Mouse (Mus musculus) lung, adult 2 months (tissue): ENCODE data around the gene Cnih3. TPM values are rescaled to one million over a fixed set of nuclear protein-coding genes. Genes with fewer than 3 reads are reported as not detected.

Experiments
- DNase-seq: peaks from one replicate; pipeline ENCODE4 v3.0.0; 2022
- H3K4me1 ChIP-seq: fragments of 200-500 bp; 2 replicates; pipeline ENCODE4 v1.6.1; 2011; ENCODE audit warnings: low read length; ENCODE audit not compliant: control insufficient read depth, insufficient read depth
- H3K4me3 ChIP-seq: fragments of 200-500 bp; replicated peaks from 2 replicates; pipeline ENCODE3; 2011; ENCODE audit warnings: low read depth, mild to moderate bottlenecking, control low read depth, low read length; ENCODE audit errors: extremely low read depth
- CTCF ChIP-seq: fragments of 200-500 bp; IDR thresholded peaks from 2 replicates; pipeline ENCODE4 v1.5.1; 2011; ENCODE audit warnings: mild to moderate bottlenecking, low read length, control low read depth; ENCODE audit not compliant: insufficient read depth
- POLR2A ChIP-seq: fragments of 200-500 bp; IDR thresholded peaks from 2 replicates; pipeline ENCODE4 v1.6.1; 2011; ENCODE audit warnings: low read depth, mild to moderate bottlenecking, control low read depth, low read length, borderline replicate concordance; ENCODE audit errors: extremely low read depth
- WGBS: fragments of 180-500 bp; shearing (Covaris S2); methylation state at CpG from one replicate; pipeline ENCODE4 v1.1.7; 2018; 5-methylcytosine and 5-hydroxymethylcytosine counted together
- polyA plus RNA-seq: library from polyadenylated mRNA; depleted of rRNA; stranded (reverse); fragments of >200 nt; gene quantifications from 2 replicates; pipeline ENCODE4 v1.2.3, GENCODE M21; 2012; rRNA removed

Gene Cnih3
- 0.25 TPM in 1 of 2 replicates, not detected in the other for polyA plus RNA-seq

DNA sequence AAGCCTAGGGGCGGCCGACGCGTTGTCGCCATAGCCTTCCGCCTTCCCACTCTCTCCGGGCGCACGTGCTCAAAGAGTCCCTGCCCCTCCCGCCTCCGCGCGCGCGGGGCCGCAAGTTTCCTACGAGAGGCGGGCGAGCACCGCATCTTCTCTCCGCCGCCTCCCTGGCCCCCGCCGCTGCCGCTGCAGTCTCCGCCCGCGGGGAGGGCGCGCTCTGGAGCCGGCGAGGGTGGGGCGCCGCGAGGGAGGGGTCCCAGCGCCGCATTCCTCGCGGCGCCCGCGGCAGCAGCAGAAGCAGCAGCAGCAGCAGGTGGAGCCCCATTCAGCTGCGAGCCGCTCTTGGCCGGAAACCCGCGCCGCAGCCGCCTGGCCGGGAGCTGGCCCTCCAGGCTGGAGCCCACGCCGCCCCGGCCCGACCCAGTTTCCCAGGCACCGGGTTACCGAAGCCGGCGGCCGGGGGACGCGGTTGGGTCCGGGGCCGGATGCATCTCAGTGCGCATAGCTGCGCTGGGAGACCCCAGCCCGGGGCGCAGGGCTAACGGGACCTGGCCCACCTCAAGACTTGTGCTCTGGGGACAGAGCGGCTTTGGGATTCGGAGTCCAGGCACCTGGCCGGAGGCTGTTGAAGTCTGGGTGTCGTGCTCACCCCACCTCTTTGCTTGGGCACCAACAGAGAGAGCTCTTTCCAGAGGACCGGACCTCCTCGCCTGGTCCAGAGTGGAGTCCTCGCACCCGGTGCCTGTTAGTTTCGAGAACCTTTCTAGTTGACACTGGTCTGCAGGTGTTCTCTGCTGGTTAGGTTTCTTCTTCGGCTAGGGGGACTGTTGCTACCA, at the start of gene Cnih3:
Gene Cnih3 (plus strand): TSS at position 262 of the 833 bp plus-strand sequence.
- under 1% methylated on average over 74 of the region's 78 CpGs for WGBS
- Histone ChIP-seq H3K4me3 (peak within 1 kb of the TSS; percentile 35), H3K4me1 (peaks cover 6% of the 10 kb centered on the region; the same call in 1 of the 2 replicates)
- DNase-seq = peak; percentile 23
- TF ChIP-seq POLR2A = no peak
- no peak for TF ChIP-seq CTCF

DNA sequence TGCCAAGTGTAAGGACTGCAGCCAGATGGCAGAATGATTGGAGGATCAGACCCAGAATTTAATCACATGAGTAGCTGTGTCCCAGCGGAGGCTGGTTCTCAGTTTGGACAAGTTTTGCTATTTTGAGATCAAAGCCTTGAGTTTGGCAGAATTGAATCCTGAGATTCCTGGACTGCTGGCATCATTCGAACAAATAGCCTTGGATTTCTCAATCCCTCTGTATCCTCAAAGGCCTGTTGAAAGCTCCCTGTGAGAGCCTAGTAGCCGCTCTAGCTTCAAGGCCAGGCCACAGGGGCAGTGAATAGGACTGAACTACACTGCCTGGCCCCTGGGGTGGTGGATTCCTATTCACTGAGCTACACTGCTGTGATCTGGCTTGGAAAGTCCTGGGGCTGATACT, 44.4 kb upstream of the Cnih3 start:
- Histone ChIP-seq H3K4me1 (no peaks in the 10 kb centered on the region), H3K4me3 (no peak overlapping the region)
- DNase-seq = no peak
- TF ChIP-seq POLR2A = no peak
- no peak for TF ChIP-seq CTCF
- WGBS = 53% methylated on average over 3 of the region's 3 CpGs

- 90% methylated on average over 5 of the region's 5 CpGs for WGBS
- TF ChIP-seq POLR2A (no peak), CTCF (no peak)
- DNase-seq = no peak
- no peaks in the 10 kb centered on the region; the same call in 1 of the 2 replicates for H3K4me1 ChIP-seq
- H3K4me3 ChIP-seq = no peak overlapping the region
These were observed 41.7 kb upstream of the Cnih3 start for GRCm38 (mm10) chr1:181310712-181311111.

GRCm38 (mm10) chr1:181312115-181313045, 40.0 kb upstream of the Cnih3 start:
- 89% methylated on average over 15 of the region's 15 CpGs for WGBS
- no peak for TF ChIP-seq CTCF
- no peak for TF ChIP-seq POLR2A
- Histone ChIP-seq H3K4me1 (peaks cover 3% of the 10 kb centered on the region; the same call in 1 of the 2 replicates), H3K4me3 (no peak overlapping the region)
- DNase-seq = no peak

DNA sequence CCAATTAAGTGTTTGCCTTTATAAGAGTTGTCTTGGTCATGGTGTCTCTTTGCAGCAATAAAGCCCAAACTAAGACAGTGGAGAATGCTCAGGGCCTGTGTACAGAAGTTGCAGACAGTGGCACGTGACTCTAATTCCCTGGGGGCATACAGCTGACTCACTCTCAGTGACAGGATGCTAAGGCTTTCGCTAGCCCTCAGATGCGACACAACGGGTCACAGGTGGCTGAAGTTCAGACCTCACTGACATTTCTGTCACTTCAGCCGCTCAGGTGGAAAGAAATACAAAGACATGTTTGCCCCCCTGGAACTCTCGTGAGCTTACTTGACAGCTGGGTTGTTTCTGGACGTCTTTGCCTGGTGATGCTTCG, 39.4 kb upstream of the Cnih3 start:
- no peak for TF ChIP-seq POLR2A
- TF ChIP-seq CTCF = no peak
- peaks cover 3% of the 10 kb centered on the region; the same call in 1 of the 2 replicates for H3K4me1 ChIP-seq
- 77% methylated on average over 8 of the region's 8 CpGs for WGBS
- DNase-seq = no peak
- no peak overlapping the region for H3K4me3 ChIP-seq

DNA sequence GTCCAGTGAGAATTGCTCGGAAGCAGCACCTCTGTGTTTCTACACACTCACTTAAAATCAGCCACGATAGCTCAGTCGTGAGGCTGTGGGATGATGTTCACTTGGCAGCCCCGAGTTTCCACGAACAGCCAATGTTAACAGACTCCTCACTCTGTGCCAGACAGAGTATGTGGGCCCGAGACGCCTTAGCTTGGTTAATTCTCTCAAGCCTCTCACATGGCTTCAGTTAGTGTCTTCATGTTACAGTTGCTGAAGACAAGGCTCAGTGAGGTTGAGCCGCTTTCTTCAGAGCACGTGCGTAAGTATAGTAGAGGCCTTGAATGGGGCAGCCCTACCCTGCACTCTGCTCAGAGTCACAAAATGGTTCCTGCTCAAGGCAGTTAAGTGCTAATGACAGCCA, 38.1 kb upstream of the Cnih3 start:
- Histone ChIP-seq H3K4me3 (no peak overlapping the region), H3K4me1 (peaks cover 3% of the 10 kb centered on the region; the same call in 1 of the 2 replicates)
- DNase-seq = no peak
- WGBS = 86% methylated on average over 10 of the region's 10 CpGs
- no peak for TF ChIP-seq CTCF
- no peak for TF ChIP-seq POLR2A

DNA sequence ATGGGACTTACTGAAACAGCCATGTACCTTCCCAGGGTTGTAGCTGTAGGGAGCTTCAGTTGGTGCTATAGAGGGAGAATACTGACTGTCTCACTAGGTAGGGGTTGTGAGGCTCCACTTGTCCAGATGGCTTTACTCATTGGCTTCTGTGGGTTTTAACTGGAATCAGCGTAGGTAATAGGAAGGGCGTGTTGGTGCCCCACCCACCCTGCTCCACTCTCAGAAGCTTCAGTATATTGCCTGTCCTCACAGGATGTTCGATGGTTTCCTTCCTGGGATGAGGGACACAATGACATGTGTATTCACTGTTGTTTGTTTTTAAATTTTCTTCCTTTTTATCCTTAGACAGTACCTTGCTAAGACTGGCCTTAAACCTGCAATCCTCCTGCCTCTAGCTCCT, 37.1 kb upstream of the Cnih3 start:
- WGBS = 58% methylated on average over 3 of the region's 3 CpGs
- DNase-seq = no peak
- no peak for TF ChIP-seq CTCF
- no peak for TF ChIP-seq POLR2A
- Histone ChIP-seq H3K4me3 (no peak overlapping the region), H3K4me1 (peaks cover 3% of the 10 kb centered on the region; the same call in 1 of the 2 replicates)

- Histone ChIP-seq H3K4me3 (no peak overlapping the region), H3K4me1 (peaks cover 3% of the 10 kb centered on the region; the same call in 1 of the 2 replicates)
- no peak for DNase-seq
- WGBS = 80% methylated on average over 5 of the region's 5 CpGs
- no peak for TF ChIP-seq POLR2A
- no peak for TF ChIP-seq CTCF
These were observed 35.9 kb upstream of the Cnih3 start for GRCm38 (mm10) chr1:181316571-181316970.

- Histone ChIP-seq H3K4me1 (peaks cover 3% of the 10 kb centered on the region; the same call in 1 of the 2 replicates), H3K4me3 (no peak overlapping the region)
- 84% methylated on average over 6 of the region's 6 CpGs for WGBS
- no peak for DNase-seq
- TF ChIP-seq POLR2A = no peak
These were observed 33.0 kb upstream of the Cnih3 start for GRCm38 (mm10) chr1:181319466-181319865.

- Histone ChIP-seq H3K4me3 (no peak overlapping the region), H3K4me1 (0 out of 2 replicates have a peak, but pooled peaks cover 3% of the 10 kb centered on the region)
- DNase-seq = no peak
- TF ChIP-seq POLR2A (no peak), CTCF (no peak)
- 89% methylated on average over 5 of the region's 5 CpGs for WGBS
These were observed 31.3 kb upstream of the Cnih3 start for GRCm38 (mm10) chr1:181321149-181321548.
